Mouse (Mus musculus) thymus, adult 2 months (tissue): ENCODE results near the gene Sox10.

Experiments
- CTCF ChIP-seq: fragments of 200-500 bp; IDR thresholded peaks from 2 replicates; pipeline ENCODE4 v1.5.1; 2012; ENCODE audit warnings: mild to moderate bottlenecking, control low read depth, low read length, moderate library complexity, borderline replicate concordance; ENCODE audit not compliant: control insufficient read depth, poor library complexity, insufficient read depth; ENCODE audit errors: extremely low read depth
- POLR2A ChIP-seq: fragments of 200-500 bp; IDR thresholded peaks from 2 replicates; pipeline ENCODE4 v1.6.1; 2012; ENCODE audit warnings: mild to moderate bottlenecking, low read length, control low read depth, moderate library complexity; ENCODE audit not compliant: control insufficient read depth, poor library complexity, insufficient read depth; ENCODE audit errors: extremely low read depth

DNA sequence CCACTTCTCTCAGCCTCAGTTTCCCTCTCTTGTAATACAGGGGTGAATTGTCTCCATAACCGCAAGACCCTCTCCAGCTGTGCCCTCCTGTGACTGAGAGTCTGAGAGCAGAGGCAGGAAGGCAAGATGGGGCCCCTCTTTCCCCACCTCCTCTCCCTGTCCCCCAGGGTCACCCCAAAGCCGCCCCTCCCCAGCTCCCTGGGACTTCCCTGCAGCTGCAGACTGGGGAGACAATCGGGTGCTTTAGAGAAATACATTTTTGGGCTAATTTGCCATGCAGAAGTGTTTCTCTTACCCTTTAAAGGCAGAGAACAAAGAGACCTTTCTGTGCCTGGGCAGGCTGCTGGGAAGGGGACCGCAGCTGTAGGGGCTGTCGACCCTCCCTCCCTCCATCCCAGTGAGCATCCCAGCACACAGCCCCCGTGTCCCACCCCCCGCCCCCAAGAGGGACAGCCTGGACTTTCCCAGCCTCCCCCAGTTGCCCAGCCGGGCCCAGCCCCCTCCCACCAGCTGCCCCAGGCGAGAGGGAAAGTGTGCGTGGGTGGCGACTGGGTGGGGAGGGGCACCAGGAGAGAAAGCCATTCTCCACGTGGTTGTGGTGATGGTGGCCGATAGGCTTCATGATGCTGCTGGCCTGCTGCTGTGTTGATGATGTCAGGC, 36.6 kb upstream of the Sox10 start:
- no peak for TF ChIP-seq CTCF
- no peak for TF ChIP-seq POLR2A
